Mouse (Mus musculus) liver, embryonic 14.5 days (tissue): ENCODE data around the gene Dnajb4.

Source experiments
- CTCF ChIP-seq: IDR thresholded peaks from 2 replicates; pipeline ENCODE4 v1.5.1; 2016; ENCODE audit warnings: antibody characterized with exemption, low read depth, control low read depth
- EP300 ChIP-seq: IDR thresholded peaks from 2 replicates; pipeline ENCODE4 v1.6.1; 2016; ENCODE audit warnings: antibody characterized with exemption, low read depth

GRCm38 (mm10) chr3:152241098-152241497, 31.0 kb upstream of the Dnajb4 start:
- TF ChIP-seq CTCF (no peak), EP300 (no peak)
